Mouse (Mus musculus): ENCODE data around the gene Iba57. TPM values are rescaled to one million over a fixed set of nuclear protein-coding genes. Genes with fewer than 3 reads are reported as not detected.

Iba57 gene
- polyA plus RNA-seq, 1 experiment from 2014 or later: 2.4 TPM

DNA sequence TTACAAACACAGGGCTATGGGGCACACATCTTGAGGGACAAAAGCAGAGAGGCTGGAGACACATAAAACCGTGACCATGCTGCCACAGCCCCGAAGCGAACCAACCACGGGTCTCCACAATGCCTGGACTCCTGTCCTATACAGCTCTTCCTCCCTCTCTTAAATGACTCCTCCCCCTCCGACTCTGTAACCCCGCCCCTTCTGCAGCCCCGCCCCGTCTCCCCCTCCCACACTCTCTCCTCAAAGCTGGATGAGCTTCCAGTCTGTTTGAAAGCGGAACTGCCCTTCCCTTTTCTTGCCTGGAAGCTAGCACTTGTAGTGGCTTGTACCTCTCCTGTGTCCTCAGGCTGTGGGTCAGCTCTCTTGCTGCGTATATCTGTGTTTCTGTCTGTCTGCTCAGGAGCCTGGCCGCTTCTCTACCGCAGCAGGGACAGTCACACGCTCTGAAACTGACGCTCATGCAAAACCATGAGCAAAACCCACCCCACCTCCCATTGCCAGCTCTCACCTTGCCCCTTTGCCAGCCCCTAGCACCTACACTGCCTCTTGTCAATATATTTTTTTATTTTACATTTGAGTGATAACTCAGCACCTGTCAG, 21.7 kb downstream of the Iba57 start:
- Histone ChIP-seq H3K36me3 (ENCODE audit: control insufficient read depth, insufficient read depth, low read length) (no peaks in the 10 kb centered on the region), H3K4me1 (replicated peaks; ENCODE audit: control insufficient read depth, insufficient read depth, low read length) (no peaks in the 10 kb centered on the region), H3K9ac (ENCODE audit: low read length) (no peak overlapping the region), H3K27me3 (ENCODE audit: control insufficient read depth, insufficient read depth, low read length) (peaks cover 9% of the 10 kb centered on the region), H3K4me3 (ENCODE audit: low read depth, low read length) (no peak overlapping the region), H3K27ac (ENCODE audit: low read depth, low read length) (no peak overlapping the region), H3K9me3 (ENCODE audit: control insufficient read depth, low read length) (no peaks in the 10 kb centered on the region), H3K4me2 (ENCODE audit: low read depth, low read length, severe bottlenecking) (no peak overlapping the region)
- DNase-seq (ENCODE audit: low spot score) (peak; percentile 70), ATAC-seq (replicated peaks; ENCODE audit: low FRiP score) (no peak)
- WGBS: 11% methylated on average over 14 of the region's 14 CpGs

DNA sequence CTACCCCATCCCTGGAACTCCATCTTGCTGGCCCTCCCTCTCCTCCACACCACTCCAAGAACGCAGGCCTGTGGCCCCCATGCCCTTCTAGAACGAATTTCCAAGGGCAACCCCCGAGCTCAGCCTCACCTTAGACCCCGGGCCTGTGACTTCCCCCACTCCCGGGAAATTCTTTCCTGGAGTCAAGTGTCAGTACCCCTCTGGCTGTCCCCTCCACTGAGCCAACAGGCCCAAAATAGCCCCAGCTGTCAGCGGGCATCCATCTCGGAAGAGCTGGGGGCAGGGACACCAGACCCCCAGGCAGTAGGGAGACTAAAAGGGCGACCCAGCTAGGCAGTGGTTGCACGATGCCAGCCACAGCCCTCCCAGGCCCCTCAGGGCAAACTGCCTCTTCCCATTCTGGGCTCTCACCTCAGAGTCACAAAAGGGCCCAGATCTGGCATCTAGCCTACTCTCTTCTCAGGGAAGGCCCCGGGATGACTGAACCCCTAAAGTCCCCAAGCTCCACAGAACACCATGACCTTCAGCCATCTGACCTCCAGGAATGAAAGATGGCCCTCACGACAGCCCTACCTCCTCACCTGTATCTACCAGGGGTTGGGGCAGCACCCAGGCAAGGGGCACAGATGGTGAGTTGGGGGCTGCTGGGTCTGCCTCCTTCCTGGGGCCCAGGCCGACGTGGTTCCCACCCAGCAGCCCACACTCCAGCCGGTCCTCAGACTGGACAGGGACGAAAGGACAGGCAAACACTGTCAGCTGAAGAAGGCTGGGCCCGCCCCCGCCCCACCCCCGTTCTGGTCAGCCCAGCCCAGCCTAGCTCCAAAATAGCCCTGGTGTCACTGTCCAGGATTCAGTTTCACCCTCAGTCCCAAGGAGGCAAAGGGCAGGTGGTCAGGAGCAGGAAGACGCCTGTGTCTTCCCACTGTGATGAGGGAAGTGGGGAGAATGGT, 24.7 kb downstream of the Iba57 start:
- DNase-seq (ENCODE audit: low spot score): no peak
- Histone ChIP-seq H3K9me3 (ENCODE audit: control insufficient read depth, low read length) (no peaks in the 10 kb centered on the region), H3K4me2 (ENCODE audit: low read depth, low read length, severe bottlenecking) (no peak overlapping the region), H3K27me3 (ENCODE audit: control insufficient read depth, insufficient read depth, low read length) (peaks cover 39% of the 10 kb centered on the region), H3K4me3 (ENCODE audit: low read depth, low read length) (no peak overlapping the region), H3K4me1 (replicated peaks; ENCODE audit: control insufficient read depth, insufficient read depth, low read length) (peaks cover 2% of the 10 kb centered on the region; the same call in 1 of the 2 replicates), H3K27ac (ENCODE audit: low read depth, low read length) (no peak overlapping the region), H3K9ac (ENCODE audit: low read length) (no peak overlapping the region), H3K36me3 (ENCODE audit: control insufficient read depth, insufficient read depth, low read length) (no peaks in the 10 kb centered on the region)
- WGBS: 64% methylated on average over 19 of the region's 19 CpGs
- no peak for ATAC-seq (replicated peaks; ENCODE audit: low FRiP score)

DNA sequence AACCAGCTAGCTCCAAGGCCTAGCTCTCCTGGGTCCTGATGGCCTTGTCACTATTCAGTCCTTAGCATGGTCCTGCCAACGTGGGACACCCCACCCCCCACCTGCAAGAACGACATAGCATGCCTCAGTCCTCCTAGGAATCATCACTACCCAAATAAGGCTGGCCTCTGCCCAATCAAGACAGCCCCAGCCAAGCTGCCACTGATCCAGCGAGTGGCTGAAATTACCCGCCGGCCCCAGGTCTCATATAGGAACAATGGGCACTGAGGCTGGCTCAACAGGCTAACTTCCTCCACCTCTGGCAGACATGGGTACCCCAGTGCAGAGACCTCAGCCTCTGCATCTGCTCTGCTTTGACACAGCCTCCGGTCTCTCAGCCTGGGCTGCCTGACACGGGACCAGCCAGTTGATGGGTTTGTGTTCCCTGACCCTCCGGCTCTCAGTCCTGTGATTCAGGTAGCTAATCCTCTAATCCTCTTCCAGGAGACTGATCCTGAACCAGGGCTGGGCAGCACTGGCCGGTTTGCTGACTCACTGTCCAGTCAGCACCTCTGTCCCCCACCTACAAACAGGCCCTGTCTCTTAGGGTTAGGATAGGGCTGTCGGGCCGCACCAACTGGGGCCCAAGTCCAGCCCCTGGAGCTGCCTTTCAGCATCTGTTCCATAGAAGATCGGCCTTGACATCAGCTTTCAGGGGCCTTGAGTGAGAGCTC, 26.4 kb downstream of the Iba57 start:
- Histone ChIP-seq H3K9ac (ENCODE audit: low read length) (no peak overlapping the region), H3K27ac (ENCODE audit: low read depth, low read length) (no peak overlapping the region), H3K4me1 (replicated peaks; ENCODE audit: control insufficient read depth, insufficient read depth, low read length) (peaks cover 2% of the 10 kb centered on the region; the same call in 1 of the 2 replicates), H3K4me2 (ENCODE audit: low read depth, low read length, severe bottlenecking) (no peak overlapping the region), H3K9me3 (ENCODE audit: control insufficient read depth, low read length) (no peaks in the 10 kb centered on the region), H3K27me3 (ENCODE audit: control insufficient read depth, insufficient read depth, low read length) (peaks cover 42% of the 10 kb centered on the region), H3K36me3 (ENCODE audit: control insufficient read depth, insufficient read depth, low read length) (no peaks in the 10 kb centered on the region), H3K4me3 (ENCODE audit: low read depth, low read length) (no peak overlapping the region)
- ATAC-seq (replicated peaks; ENCODE audit: low FRiP score) (no peak), DNase-seq (ENCODE audit: low spot score) (no peak)
- WGBS: 50% methylated on average over 12 of the region's 12 CpGs

DNA sequence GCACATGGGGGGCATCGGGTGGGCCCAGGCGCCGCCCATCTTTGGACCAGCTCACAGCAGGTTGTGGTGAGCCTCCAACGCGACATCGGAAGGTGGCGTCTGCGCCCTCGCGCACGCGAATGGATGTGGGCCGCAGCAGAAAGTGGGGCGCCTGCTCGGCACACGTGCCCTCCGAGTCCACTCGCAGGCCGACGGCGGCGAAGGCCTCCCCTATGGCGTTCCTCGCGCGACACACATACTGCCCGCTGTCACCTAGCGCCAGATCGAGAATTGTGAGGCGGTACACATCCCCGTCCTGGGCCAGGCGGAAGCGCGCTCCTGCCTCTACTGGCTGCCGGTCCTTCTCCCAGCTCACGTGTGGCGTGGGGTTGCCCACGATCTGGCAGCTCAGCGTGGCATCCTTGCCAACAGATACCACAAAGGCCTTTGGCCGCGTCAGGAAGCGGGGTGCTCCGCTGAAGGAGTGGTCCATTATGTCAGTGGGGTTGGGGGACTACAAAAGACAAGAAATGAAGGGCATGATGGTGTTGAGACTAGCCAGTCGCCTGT, 27.6 kb downstream of the Iba57 start, which contains the start of gene Obscn:
Gene Obscn (minus strand): TSS at position 499 of the 549 bp plus-strand sequence.
- ATAC-seq (replicated peaks; ENCODE audit: low FRiP score): no peak
- H3K4me1 ChIP-seq (replicated peaks; ENCODE audit: control insufficient read depth, insufficient read depth, low read length): peaks cover 2% of the 10 kb centered on the region; the same call in 1 of the 2 replicates
- no peaks in the 10 kb centered on the region for H3K9me3 ChIP-seq (ENCODE audit: control insufficient read depth, low read length)
- H3K4me3 ChIP-seq (ENCODE audit: low read depth, low read length): peak within 1 kb of the TSS; percentile 4; the same call in 1 of the 2 replicates
- WGBS: 18% methylated on average over 44 of the region's 44 CpGs
- peak within 1 kb of the TSS; percentile 13 for H3K4me2 ChIP-seq (ENCODE audit: low read depth, low read length, severe bottlenecking)
- H3K27ac ChIP-seq (ENCODE audit: low read depth, low read length): no peak within 1 kb of the TSS
- no peak within 1 kb of the TSS for H3K9ac ChIP-seq (ENCODE audit: low read length)
- H3K27me3 ChIP-seq (ENCODE audit: control insufficient read depth, insufficient read depth, low read length): peaks cover 42% of the 10 kb centered on the region
- no peaks in the 10 kb centered on the region for H3K36me3 ChIP-seq (ENCODE audit: control insufficient read depth, insufficient read depth, low read length)
- DNase-seq (ENCODE audit: low spot score): no peak

DNA sequence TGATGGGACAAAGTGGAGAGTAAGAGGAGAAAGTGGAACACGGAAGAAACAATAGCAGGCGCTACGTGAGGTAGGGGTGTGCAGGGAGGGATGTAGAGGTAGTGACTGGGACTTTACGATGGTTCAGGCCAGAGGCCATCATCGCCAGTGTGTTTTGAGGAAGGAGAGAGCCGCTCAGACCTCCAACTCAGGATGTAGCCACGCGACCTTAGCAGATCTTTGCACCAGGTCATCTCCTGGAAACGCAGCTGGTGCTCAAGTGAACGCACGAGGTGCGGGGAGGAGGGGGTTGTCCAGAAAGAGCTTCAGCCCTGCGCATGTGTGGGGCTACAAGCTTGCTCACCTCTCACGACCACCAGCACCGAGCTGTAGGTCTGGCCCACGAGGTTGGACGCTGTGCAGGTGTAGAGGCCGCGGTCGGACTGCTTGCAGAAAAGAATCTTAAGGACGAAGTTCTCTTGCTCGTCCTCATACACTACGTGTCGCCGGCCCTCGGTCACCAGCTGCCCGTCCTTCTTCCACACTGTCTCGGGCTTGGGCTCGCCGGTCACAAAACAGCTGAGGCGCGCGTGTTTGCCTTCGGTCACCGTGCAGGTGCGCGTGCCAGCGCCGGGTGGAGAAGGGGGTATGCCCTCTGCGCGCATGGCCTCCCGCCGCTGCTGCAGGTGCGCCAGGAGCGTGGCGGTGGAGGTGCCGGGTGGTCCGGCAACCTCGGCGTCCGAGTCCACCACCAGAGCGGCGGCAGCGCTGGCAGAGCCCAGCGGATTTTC, 28.3 kb downstream of the Iba57 start:
- Histone ChIP-seq H3K4me2 (ENCODE audit: low read depth, low read length, severe bottlenecking) (peak overlapping the region; percentile 13), H3K36me3 (ENCODE audit: control insufficient read depth, insufficient read depth, low read length) (no peaks in the 10 kb centered on the region), H3K27me3 (ENCODE audit: control insufficient read depth, insufficient read depth, low read length) (peaks cover 42% of the 10 kb centered on the region), H3K4me3 (ENCODE audit: low read depth, low read length) (peak overlapping the region; percentile 4; the same call in 1 of the 2 replicates), H3K27ac (ENCODE audit: low read depth, low read length) (no peak overlapping the region), H3K9me3 (ENCODE audit: control insufficient read depth, low read length) (no peaks in the 10 kb centered on the region), H3K9ac (ENCODE audit: low read length) (no peak overlapping the region), H3K4me1 (replicated peaks; ENCODE audit: control insufficient read depth, insufficient read depth, low read length) (peaks cover 2% of the 10 kb centered on the region; the same call in 1 of the 2 replicates)
- DNase-seq (ENCODE audit: low spot score): no peak
- ATAC-seq (replicated peaks; ENCODE audit: low FRiP score): no peak
- WGBS: 7% methylated on average over 55 of the region's 55 CpGs

DNA sequence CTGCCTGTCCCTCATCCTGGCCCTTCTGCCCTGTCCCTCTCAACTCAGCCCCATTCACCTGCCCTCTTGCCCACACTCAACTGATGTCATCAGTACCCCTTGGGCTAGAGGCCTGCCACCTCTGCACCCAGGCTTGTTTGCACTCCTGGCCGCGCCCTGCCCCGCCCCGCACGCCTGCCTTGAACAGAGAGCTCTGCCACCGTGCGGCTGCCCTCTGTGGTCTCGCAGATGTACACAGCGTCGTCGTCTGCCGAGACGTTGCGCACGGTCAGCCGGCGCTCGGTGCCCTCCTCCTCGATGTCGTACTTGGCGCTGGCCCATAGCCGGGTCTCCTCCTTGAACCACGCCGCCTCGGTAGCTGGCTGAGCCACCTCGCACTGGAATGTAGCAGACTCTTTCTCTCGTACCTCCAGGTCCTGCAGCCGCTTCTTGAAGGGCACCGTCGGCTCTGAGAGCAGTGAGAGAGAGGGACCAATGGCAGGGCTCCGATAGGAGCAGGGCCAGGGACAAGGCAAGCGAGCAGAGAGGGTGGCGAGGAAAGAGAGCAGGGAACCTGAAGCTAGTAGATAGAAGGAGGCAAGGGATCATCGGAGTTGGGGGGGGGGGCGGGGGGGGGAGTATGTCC, 29.1 kb downstream of the Iba57 start:
- ATAC-seq (replicated peaks; ENCODE audit: low FRiP score): no peak

DNA sequence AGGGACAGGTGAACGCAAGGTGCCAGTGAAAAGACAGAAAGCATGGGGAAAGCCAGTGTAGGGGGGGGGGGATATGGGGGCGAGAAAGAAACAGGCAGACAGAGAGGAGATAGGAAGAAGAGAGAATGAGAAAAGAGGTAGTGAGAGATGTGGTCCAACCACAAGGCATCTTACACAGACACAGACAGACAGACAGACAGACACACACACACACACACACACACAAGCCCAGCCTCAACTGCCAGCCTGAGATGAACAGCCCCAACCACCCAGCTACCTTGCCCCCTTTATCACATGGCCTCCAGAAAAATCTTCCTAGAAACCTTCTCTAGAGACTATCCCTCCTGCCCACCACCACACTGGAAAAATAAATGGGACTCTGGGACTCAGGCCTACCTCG, 31.5 kb downstream of the Iba57 start:
- H3K27me3 ChIP-seq (ENCODE audit: control insufficient read depth, insufficient read depth, low read length): peaks cover 36% of the 10 kb centered on the region
- DNase-seq (ENCODE audit: low spot score) (no peak), ATAC-seq (replicated peaks; ENCODE audit: low FRiP score) (no peak)
- no peak overlapping the region for H3K4me3 ChIP-seq (ENCODE audit: low read depth, low read length)
- H3K27ac ChIP-seq (ENCODE audit: low read depth, low read length): no peak overlapping the region
- 75% methylated on average over 3 of the region's 3 CpGs for WGBS
- H3K9me3 ChIP-seq (ENCODE audit: control insufficient read depth, low read length): no peaks in the 10 kb centered on the region
- H3K4me2 ChIP-seq (ENCODE audit: low read depth, low read length, severe bottlenecking): no peak overlapping the region
- peaks cover 2% of the 10 kb centered on the region; the same call in 1 of the 2 replicates for H3K4me1 ChIP-seq (replicated peaks; ENCODE audit: control insufficient read depth, insufficient read depth, low read length)
- H3K9ac ChIP-seq (ENCODE audit: low read length): no peak overlapping the region
- no peaks in the 10 kb centered on the region for H3K36me3 ChIP-seq (ENCODE audit: control insufficient read depth, insufficient read depth, low read length)

More for the DNA sequence above, 29.1 kb downstream of the Iba57 start:
- H3K9me3 ChIP-seq (ENCODE audit: control insufficient read depth, low read length): no peaks in the 10 kb centered on the region
- DNase-seq (ENCODE audit: low spot score): no peak
- H3K27me3 ChIP-seq (ENCODE audit: control insufficient read depth, insufficient read depth, low read length): peaks cover 42% of the 10 kb centered on the region
- 0 out of 2 replicates have a peak overlapping the region, but pooled peaks have one; percentile 20 for H3K4me2 ChIP-seq (ENCODE audit: low read depth, low read length, severe bottlenecking)
- H3K9ac ChIP-seq (ENCODE audit: low read length): no peak overlapping the region
- H3K36me3 ChIP-seq (ENCODE audit: control insufficient read depth, insufficient read depth, low read length): no peaks in the 10 kb centered on the region
- no peak overlapping the region for H3K27ac ChIP-seq (ENCODE audit: low read depth, low read length)
- H3K4me3 ChIP-seq (ENCODE audit: low read depth, low read length): no peak overlapping the region
- WGBS: 7% methylated on average over 35 of the region's 35 CpGs
- H3K4me1 ChIP-seq (replicated peaks; ENCODE audit: control insufficient read depth, insufficient read depth, low read length): peaks cover 2% of the 10 kb centered on the region; the same call in 1 of the 2 replicates
